Mouse (Mus musculus) frontal cortex, postnatal 14 days (tissue): ENCODE results near the gene Aldh1a1.
"Not testable (repeated sequence)": the region's sequence is repeated elsewhere in the genome, so short reads cannot be mapped to it uniquely, and the experiment has no call there.

Source experiments
- DNase-seq, 2 experiments: peaks; one replicate each; pipeline ENCODE4 v3.0.0; 2022; ENCODE audit warnings: low spot score in 2 of 2

Aldh1a1 gene

DNA sequence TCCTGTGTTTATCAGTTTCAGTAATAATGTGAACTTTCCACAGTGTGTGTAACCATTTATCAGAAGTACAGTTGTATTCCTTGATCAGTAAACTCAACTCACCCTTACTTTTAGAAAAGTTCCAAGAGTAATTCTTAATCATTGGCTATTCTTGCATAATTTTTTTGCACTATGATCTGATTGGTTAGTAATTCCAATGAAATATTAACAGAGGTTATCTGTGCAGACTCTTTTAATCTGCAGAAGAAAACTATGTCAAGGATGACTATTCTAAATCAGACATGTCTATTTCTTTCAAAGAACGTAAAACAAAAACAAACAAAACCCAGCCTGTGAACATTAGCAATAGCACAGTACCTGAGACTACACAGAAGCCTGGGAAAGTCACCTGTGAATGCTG lies 62.9 kb downstream of the Aldh1a1 start:
- no peak for DNase-seq

DNA sequence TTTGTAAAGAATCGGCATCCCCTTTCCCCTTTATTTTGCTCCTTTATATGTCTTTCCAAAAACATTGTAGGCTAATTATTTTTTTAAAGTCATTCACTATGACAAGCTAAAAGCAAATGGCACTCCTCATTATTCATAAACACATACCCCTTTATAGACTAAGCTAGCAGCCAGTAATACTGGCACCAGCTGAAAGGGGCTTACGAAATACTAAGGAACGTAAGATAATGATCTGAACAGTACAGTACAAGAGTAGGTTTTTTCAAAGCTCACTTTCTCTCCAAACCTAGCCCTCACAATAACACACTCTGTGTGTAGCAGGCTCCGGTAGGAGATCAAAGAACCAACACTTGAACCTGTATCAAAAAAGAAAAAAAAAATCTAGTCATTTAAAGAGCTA lies 64.7 kb downstream of the Aldh1a1 start:
- no peak for DNase-seq

DNA sequence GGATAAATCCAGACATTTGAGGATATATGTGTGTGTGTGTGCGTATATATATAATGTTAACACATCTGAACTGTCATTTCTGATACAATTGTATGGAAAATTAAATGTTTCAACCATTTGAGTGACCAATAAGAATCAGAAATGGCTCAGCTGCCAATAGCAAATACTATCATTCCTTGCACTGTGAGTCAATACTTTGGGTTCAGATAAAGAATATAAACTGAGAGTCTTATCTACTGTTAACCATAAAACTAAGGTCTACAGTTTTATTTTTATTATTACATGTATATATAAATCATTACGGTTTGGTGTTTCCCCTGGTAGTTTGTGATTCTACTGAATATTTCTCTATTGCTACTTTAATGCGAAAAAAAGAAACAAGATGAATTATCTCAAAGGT lies 65.6 kb downstream of the Aldh1a1 start:
- DNase-seq, result no peak

DNA sequence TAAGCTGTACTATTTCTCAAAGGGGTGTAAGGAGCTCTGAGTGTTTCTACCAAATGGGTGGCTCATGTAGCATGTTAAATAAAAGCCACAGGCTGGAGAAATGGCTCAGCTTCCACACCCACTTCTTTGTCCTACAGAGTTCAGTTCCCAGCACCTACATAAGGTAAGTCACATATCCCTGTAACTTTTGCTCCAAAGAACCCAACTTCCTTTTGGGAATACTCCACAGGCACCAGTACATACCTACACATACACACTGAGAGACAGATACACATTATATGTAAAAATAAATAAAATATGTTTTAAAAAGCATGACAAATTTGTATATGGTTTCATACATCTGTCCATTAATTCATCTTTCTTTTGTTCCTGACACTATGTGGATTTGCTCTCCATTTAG lies 66.0 kb downstream of the Aldh1a1 start:
- DNase-seq, result no peak

DNA sequence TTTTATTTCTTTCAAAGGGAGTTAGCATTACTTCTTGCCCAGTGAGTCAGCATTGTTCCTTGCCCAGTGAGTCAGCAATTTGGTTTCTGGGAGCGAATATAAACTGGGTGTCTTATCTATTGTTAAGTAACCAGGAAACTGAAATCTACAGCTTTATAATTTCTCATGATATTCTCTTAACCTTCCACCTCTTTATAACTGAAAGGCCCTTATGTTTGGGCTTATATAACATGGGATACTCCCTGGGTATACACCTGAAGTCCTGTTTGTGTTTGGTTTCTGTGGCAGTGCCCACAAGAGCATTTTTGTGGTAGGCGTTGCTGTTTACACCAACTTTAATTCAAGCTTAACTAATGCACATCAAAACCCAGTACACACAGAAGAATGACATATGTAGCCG lies 66.4 kb downstream of the Aldh1a1 start:
- no peak for DNase-seq

DNA sequence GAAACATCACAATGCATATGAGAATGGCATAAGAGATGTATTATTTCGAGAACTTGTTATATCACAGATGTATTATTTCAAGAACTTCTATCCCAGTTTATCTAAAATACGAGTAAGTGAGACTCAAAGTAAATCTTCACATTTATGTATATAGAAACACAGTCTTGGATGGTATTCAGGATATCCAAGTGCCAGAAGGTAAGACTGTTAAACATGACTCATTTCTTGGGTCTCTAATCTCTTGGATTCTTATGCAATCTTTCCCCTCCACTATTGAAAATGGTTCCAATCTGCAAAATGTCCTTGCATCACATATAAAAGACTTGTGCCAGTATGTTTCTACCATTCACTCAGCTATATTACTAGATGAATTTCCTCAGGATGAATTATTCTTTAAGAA lies 67.4 kb downstream of the Aldh1a1 start:
- DNase-seq, result no peak

DNA sequence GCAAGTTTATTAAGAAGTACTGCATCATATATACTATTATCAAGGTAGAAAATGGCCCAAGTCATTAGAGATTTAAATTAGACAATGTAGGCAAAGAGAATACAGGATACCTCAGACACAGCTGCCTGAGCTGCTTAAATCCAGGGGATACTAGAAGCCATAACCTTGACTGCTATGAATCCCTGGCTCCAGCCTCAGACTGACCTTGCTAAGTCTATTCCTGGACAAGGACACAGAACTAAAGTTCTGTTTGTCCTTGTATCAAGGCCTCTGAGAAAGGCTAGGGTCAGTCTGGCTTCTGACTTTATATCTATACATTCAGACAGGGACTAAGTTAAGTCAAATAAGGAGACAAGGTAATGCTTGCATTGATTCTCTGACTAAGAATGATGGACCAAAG lies 69.9 kb downstream of the Aldh1a1 start:
- DNase-seq, result no peak

DNA sequence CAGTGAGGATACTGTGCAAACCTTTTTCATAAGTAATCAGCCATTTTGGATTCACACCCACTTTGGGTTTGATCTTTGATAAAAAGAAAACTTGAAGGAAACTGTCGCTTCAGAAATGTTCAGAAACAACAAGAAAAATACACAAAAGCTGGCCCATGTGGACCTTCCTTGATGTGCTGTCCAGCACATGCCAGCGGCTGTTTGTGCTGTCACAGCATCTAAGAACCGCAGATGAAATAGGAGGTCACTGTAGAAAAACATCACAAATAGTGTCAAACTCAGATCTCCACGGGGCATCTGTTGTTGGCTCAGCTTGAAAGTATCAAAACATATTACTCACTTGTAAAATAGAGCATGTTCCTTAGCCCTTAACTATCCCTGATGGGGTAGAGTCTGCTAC lies 73.8 kb downstream of the Aldh1a1 start:
- DNase-seq, result no peak

DNA sequence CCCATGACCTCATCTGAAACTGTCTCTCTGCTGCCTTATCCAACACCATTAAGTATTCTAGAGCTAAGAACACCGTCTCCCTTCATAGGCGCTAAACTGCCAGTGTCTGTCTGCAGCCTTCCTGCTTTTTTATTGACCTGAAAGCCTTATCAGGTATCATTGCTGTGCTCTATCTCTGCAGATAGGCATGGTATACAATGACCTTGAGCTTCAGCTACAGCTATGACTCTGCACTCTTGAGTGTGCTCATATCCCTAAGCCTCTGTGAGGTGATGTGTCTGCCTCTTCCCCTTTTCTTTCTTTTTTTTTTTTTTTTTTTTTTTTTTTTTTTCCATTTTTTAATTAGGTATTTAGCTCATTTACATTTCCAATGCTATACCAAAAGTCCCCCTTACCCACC lies 74.5 kb downstream of the Aldh1a1 start:
- no peak for DNase-seq

DNA sequence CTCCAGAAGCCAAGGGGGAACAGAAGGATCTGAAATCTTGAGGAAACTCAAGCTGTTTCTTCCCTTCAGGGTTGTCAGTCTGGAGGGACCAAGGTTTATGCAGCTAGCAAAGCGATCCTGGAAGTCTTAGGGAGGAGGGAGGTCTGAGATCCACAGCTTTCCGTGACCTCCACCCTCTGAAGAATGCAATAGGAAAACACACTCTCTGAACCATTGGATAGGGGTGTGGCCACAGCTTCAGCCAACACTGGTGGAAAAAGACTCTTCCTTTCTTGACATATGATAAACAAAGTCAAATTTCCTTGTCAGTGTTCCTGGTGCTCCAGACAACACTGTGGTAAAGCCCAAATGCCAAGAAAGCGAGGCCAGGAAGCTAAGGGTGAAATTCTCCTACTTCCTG lies 84.5 kb downstream of the Aldh1a1 start:
- DNase-seq, result no peak

DNA sequence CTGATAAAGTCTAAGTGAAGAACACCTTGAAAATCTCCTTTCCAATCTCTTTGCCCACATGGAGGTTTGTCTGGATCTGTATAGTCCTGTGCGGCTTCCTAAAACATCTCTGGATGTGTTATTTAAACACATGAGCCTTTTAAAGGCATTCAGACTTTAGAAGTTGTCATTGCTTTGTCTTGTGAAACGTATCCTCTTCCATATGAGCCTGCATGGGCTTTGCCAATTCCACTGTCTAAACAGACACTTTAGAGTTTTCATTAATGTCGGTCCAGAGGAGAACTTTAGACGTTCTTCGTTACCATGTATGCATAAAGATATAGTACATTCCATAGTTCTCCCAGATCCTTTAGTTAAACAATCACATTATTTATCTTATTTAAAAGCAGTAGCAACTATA lies 84.9 kb downstream of the Aldh1a1 start:
- DNase-seq, result no peak

DNA sequence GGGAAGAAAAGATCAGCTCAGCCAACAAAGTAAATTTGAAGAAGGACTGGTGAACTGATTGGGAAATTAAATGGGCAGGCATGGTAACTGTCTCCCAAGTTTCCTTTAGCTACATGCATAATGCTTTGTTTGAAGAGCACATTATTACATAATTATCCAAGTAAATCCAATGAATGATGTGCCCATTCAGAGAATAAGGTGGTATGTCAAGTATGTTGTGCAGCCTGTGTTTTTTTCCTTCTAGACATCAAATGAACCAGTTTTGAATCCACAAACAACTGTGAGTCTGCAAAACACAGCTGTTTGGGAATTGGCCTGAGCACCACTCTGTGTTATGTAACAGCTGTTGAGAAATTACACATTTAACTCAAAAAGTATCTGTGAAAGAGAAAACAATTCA lies 107.4 kb downstream of the Aldh1a1 start:
- DNase-seq, result no peak

DNA sequence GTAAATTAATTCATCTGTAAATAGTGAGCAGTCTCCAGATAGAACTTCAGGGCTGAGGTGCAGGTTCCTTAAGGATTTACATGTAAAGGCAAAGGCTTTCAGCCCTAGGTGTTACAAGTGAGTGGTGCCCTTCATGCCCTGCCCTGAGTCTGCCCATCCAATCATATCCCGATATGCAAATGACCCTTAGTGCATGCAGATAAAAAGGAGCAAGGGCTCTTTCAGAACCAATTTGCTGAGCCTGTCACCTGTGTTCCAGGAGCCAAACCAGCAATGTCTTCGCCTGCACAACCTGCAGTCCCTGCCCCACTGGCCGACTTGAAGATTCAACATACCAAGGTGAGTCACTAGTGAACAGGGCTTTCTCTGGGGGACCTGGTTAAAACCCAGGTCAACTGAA lies 109.2 kb downstream of the Aldh1a1 start:
- DNase-seq, result no peak

DNA sequence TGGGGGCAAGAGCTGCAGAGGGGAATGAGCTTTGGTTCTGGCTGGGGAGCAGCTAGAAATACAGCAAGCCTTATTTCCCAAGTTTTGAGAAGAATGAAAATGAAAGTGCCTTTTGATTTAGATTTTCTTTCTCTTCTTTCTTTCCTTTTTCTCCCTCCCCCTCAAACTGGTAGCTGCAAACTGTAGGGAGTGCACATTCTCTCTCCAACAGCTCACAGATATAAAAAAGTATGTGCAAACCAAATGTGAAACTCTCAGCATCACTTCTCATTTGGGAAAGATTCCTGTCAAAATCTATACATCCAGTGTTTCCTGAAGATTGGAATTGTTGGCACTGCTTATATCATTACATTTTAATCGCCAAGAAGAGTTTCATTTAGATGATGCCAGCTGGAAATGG lies 110.7 kb downstream of the Aldh1a1 start:
- no peak for DNase-seq

DNA sequence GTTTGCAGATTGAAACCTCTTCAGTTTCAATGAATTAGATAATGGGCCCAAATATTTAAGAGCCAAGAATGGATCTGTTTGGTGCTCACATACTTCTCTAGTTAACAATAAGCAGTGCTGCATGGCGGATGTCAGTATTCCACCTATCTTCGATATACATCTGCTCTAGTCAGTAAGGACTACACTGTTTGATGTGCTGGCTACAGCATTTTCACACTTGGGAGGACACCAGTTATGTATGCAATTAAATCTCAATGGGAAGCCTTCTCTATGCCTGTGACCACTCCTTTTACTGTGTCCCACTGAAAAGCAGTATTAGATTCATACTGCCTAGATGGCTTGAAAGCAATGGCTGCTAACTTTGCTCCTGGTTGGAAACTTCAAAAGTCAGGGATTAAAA lies 111.4 kb downstream of the Aldh1a1 start:
- DNase-seq, result no peak

DNA sequence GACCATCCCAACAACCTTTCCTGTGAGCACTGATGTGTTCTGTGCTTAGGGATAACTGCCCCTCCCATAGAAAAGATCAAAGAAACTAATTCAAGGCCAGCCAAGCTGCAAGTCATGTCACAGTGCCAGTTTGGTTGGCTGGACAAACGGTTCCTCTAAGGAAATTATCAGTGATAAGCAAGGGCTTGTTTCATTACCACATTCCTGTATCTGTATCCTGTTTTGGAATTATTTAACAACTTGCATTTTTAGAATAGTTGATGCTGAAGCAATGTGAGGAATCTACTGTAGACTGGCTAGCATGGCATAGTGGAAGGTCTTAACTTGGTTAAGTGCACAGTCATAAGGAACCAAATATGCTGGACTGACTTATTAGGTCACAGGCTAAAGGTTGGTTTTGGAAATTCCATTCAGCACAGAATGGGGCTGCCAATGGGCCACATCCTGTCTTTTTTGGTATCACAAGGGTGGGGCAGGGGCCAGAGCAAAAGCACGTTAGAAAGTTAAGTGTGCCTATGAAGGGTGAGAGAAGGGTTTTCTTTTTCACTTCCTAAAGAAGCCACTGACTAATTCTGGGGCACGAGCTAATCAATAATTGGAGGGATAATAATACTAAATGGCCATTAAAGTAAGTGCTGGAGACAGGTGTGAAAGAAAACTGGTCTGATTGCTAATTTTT lies 121.9 kb downstream of the Aldh1a1 start:
- no peak for DNase-seq

DNA sequence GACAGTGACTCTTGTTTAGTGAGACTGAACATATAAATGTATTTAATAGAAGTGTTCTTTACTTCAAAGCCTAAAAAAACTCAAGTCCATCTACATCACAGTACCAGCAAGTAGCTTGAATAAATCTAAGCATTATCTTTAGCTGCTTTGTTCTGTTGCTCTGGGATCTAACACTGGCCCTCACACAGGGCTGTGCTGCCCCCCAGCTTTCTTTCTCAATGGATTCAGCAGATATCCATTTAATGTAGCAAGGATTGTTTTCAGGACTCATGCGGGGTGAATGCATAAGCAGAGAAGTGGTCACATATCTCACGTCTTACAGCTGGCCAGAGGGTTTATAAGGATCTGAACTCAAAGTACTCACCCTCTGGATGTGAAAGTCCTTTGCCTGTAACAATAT lies 129.9 kb downstream of the Aldh1a1 start:
- DNase-seq, result no peak

DNA sequence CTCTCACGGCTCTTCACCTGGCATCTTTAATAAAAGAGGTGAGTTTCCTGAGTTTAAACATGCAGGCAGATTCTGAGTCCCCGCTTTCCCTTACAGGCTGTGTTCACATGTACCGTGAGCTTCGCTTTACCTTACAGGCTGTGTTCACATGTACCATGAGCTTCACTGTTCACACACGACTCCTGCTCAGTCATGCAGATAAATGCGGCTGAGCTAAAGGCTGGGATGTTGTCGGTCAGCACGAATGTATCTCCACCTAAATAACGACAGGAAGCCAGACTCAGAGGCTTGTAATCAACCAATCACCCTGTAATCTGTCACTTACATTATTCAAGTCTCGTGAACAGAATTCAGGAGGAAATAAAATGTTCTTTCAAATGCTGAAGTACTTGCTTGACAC lies 130.9 kb downstream of the Aldh1a1 start:
- no peak for DNase-seq

DNA sequence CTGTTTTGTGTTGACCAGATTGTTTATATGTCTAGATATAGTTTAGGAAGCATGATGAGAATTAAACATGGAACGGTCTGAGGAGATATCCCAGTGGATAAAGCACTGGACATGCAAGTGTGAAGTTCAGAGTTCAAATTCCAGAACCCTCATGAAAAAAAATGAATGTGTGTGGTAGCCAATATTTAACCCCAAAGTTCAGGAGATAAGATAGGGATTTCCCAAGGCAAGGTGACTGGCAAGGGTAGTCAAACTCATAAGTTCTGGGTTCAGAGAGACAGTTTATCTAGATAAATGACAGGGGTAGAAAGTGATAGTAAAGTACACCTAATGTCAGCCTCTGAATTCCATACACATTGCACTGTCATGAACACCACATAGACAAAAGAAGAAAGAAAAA lies 138.5 kb downstream of the Aldh1a1 start:
- DNase-seq, result no peak

DNA sequence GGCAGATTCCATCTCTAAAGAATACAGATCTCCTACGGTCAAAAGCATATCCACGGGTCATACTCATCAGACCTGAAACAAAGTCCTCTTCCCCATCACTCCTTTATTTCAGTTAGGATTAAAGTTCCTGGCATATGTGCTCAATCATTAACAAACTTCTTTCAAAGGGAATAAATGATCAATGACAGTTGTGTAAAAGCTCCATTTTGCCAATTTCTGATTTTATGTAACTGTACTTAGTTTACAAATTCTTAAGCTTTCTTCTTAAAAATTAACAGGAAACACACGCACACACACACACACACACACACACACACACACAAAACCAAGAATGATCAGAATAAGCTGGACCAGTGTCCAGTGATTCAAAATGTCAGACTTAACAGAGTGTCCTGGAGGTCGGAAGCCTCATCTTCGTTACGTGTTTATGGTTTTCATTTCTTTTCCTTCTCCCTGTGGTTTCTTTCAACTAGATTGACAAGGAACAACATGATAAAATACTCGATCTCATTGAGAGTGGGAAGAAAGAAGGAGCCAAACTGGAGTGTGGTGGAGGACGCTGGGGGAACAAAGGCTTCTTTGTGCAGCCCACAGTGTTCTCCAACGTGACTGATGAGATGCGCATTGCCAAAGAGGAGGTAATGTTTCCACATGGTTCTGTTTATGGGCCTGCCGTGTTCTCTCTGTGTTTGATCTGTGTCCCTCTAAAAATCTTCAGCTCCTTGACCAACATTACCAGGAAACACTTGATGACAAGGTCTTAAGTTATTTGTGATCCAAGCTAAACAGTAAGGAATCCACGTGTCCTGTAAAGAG lies 141.6 kb downstream of the Aldh1a1 start:
- DNase-seq, result no peak

DNA sequence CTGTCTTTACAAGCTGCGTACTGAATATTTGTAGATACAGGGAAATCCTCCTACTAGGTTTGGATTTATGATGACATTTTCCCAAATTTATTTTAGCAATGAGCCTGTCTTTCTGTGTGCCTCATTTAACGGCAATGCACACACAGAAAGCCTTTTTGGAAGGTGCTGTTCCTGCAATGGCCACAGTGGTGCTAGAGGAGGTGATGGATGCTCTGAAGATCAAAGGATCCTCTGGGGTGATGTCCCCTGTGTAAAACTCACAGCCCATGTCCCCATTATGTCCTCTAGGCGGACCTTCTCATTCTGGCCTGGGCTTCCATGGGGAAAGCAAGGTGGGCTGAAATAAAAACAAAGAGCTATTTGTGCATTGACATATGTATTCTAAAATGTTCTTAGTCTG lies 151.8 kb downstream of the Aldh1a1 start:
- no peak for DNase-seq

DNA sequence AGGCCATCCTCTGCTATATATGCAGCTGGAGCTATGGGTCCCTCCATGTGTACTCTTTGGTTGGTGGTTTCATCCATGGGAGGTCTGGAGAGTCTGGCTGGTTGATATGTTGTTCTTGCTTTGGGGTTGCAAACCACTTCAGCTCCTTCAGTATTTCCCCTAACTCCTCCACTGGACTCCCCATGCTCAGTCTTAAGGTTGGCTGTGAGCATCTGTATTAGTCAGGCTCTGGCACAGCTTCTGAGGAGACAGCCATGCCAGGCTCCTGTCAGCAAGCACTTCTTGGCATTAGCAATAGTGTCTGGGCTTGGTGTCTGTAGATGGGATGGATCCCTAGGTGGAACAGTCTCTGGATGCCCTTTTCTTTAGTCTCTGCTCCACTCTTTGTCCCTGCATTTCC lies 155.0 kb downstream of the Aldh1a1 start:
- not testable (repeated sequence) for DNase-seq

DNA sequence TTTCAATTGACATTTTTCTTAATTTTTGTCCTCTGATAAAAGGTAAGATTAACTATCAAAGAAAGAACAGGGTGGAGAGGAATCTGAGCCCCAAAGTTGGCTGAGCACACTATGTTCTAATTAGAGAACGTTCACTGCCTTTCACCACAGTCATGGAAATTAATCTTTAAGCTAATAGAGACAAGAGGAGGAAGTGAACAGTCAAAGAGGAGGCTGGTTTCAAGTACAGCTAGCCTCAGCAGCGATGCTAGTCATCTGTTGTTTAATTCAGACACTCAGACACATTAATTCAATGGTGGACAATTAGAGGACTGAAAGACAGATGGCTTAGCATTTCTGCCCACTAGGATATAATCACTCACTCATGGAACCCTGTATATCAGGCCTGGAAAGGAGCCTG lies 157.5 kb downstream of the Aldh1a1 start:
- DNase-seq, result no peak
